Mouse (Mus musculus): ENCODE measurements around the gene Rbm46. TPM values are rescaled to one million over a fixed set of nuclear protein-coding genes. Genes with fewer than 3 reads are reported as not detected.

Rbm46 gene
- polyA plus RNA-seq, 1 experiment: 15.4 TPM

GRCm38 (mm10) chr3:82808323-82808911 is 67.9 kb downstream of the Rbm46 start:
- no peak overlapping the region for H3K27ac ChIP-seq (ENCODE audit: control insufficient read depth, insufficient read depth, low read depth, low read length)
- no peaks in the 10 kb centered on the region for H3K36me3 ChIP-seq (ENCODE audit: control insufficient read depth, insufficient read depth, low read length)
- H3K4me1 ChIP-seq (ENCODE audit: control insufficient read depth, insufficient read depth, low read length): no peaks in the 10 kb centered on the region
- H3K4me3 ChIP-seq (ENCODE audit: control insufficient read depth, low read depth, low read length): no peak overlapping the region
- no peaks in the 10 kb centered on the region for H3K27me3 ChIP-seq (ENCODE audit: control insufficient read depth, insufficient read depth, low read length)
- no peak for TF ChIP-seq POLR2A (IDR thresholded peaks at IDR 0.05; ENCODE audit: control insufficient read depth, low read depth, low read length)
- no peak for TF ChIP-seq CTCF (IDR thresholded peaks at IDR 0.05; ENCODE audit: control insufficient read depth, insufficient read depth, insufficient replicate concordance, low read depth, low read length)

- Histone ChIP-seq H3K36me3 (ENCODE audit: control insufficient read depth, insufficient read depth, low read length) (no peaks in the 10 kb centered on the region), H3K4me1 (ENCODE audit: control insufficient read depth, insufficient read depth, low read length) (no peaks in the 10 kb centered on the region), H3K4me3 (ENCODE audit: control insufficient read depth, low read depth, low read length) (no peak overlapping the region), H3K27ac (ENCODE audit: control insufficient read depth, insufficient read depth, low read depth, low read length) (no peak overlapping the region), H3K27me3 (ENCODE audit: control insufficient read depth, insufficient read depth, low read length) (no peaks in the 10 kb centered on the region)
- TF ChIP-seq CTCF (IDR thresholded peaks at IDR 0.05; ENCODE audit: control insufficient read depth, insufficient read depth, insufficient replicate concordance, low read depth, low read length): no peak
- TF ChIP-seq POLR2A (IDR thresholded peaks at IDR 0.05; ENCODE audit: control insufficient read depth, low read depth, low read length): no peak
Observed at GRCm38 (mm10) chr3:82805291-82805690, 71.0 kb downstream of the Rbm46 start.

GRCm38 (mm10) chr3:82800470-82800843 is 75.8 kb downstream of the Rbm46 start:
- no peak for TF ChIP-seq CTCF (IDR thresholded peaks at IDR 0.05; ENCODE audit: control insufficient read depth, insufficient read depth, insufficient replicate concordance, low read depth, low read length)
- no peaks in the 10 kb centered on the region for H3K27me3 ChIP-seq (ENCODE audit: control insufficient read depth, insufficient read depth, low read length)
- no peaks in the 10 kb centered on the region for H3K4me1 ChIP-seq (ENCODE audit: control insufficient read depth, insufficient read depth, low read length)

GRCm38 (mm10) chr3:82799735-82800469 is 76.4 kb downstream of the Rbm46 start:
- H3K27me3 ChIP-seq (ENCODE audit: control insufficient read depth, insufficient read depth, low read length): no peaks in the 10 kb centered on the region
- H3K27ac ChIP-seq (ENCODE audit: control insufficient read depth, insufficient read depth, low read depth, low read length): no peak overlapping the region
- H3K36me3 ChIP-seq (ENCODE audit: control insufficient read depth, insufficient read depth, low read length): no peaks in the 10 kb centered on the region
- H3K4me1 ChIP-seq (ENCODE audit: control insufficient read depth, insufficient read depth, low read length): no peaks in the 10 kb centered on the region
- no peak for TF ChIP-seq CTCF (IDR thresholded peaks at IDR 0.05; ENCODE audit: control insufficient read depth, insufficient read depth, insufficient replicate concordance, low read depth, low read length)
- no peak for TF ChIP-seq POLR2A (IDR thresholded peaks at IDR 0.05; ENCODE audit: control insufficient read depth, low read depth, low read length)
- no peak overlapping the region for H3K4me3 ChIP-seq (ENCODE audit: control insufficient read depth, low read depth, low read length)

More at GRCm38 (mm10) chr3:82800470-82800843, 75.8 kb downstream of the Rbm46 start:
- no peak overlapping the region for H3K4me3 ChIP-seq (ENCODE audit: control insufficient read depth, low read depth, low read length)
- H3K27ac ChIP-seq (ENCODE audit: control insufficient read depth, insufficient read depth, low read depth, low read length): no peak overlapping the region
- H3K36me3 ChIP-seq (ENCODE audit: control insufficient read depth, insufficient read depth, low read length): no peaks in the 10 kb centered on the region

- H3K4me3 ChIP-seq (ENCODE audit: control insufficient read depth, low read depth, low read length): no peak overlapping the region
- TF ChIP-seq POLR2A (IDR thresholded peaks at IDR 0.05; ENCODE audit: control insufficient read depth, low read depth, low read length) (no peak), CTCF (IDR thresholded peaks at IDR 0.05; ENCODE audit: control insufficient read depth, insufficient read depth, insufficient replicate concordance, low read depth, low read length) (no peak)
- H3K4me1 ChIP-seq (ENCODE audit: control insufficient read depth, insufficient read depth, low read length): no peaks in the 10 kb centered on the region
- H3K27me3 ChIP-seq (ENCODE audit: control insufficient read depth, insufficient read depth, low read length): no peaks in the 10 kb centered on the region
- H3K27ac ChIP-seq (ENCODE audit: control insufficient read depth, insufficient read depth, low read depth, low read length): no peak overlapping the region
- H3K36me3 ChIP-seq (ENCODE audit: control insufficient read depth, insufficient read depth, low read length): no peaks in the 10 kb centered on the region
Observed at GRCm38 (mm10) chr3:82793656-82794055, 82.6 kb downstream of the Rbm46 start.

GRCm38 (mm10) chr3:82791663-82792062 is 84.6 kb downstream of the Rbm46 start:
- no peaks in the 10 kb centered on the region for H3K36me3 ChIP-seq (ENCODE audit: control insufficient read depth, insufficient read depth, low read length)
- TF ChIP-seq CTCF (IDR thresholded peaks at IDR 0.05; ENCODE audit: control insufficient read depth, insufficient read depth, insufficient replicate concordance, low read depth, low read length): no peak
- TF ChIP-seq POLR2A (IDR thresholded peaks at IDR 0.05; ENCODE audit: control insufficient read depth, low read depth, low read length): no peak
- no peak overlapping the region for H3K4me3 ChIP-seq (ENCODE audit: control insufficient read depth, low read depth, low read length)
- no peaks in the 10 kb centered on the region for H3K4me1 ChIP-seq (ENCODE audit: control insufficient read depth, insufficient read depth, low read length)
- no peaks in the 10 kb centered on the region for H3K27me3 ChIP-seq (ENCODE audit: control insufficient read depth, insufficient read depth, low read length)
- H3K27ac ChIP-seq (ENCODE audit: control insufficient read depth, insufficient read depth, low read depth, low read length): no peak overlapping the region

Other genes with a start within 250 kb of the Rbm46 start
- 3.1 and 3.4 TPM in 2 replicates for gene Lrat, start 27.5 kb upstream of the Rbm46 start, polyA plus RNA-seq (2012; rRNA removed)
- gene Fgg, start 131.2 kb upstream of the Rbm46 start, polyA plus RNA-seq (2012; rRNA removed): 0.18 and 0.20 TPM in 2 replicates
- 0.06 TPM in 1 of 2 replicates, not detected in the other for gene Fga, start 149.6 kb upstream of the Rbm46 start, polyA plus RNA-seq (2012; rRNA removed)
- 0.07 and 0.11 TPM in 2 replicates for gene Fgb, start 173.4 kb upstream of the Rbm46 start, polyA plus RNA-seq (2012; rRNA removed)
- gene Plrg1, start 179.0 kb upstream of the Rbm46 start, polyA plus RNA-seq (2012; rRNA removed): 28.9 and 31.4 TPM in 2 replicates

Measured in testis, adult 2 months (tissue).